Mouse (Mus musculus) embryonic facial prominence, embryonic 13.5 days (tissue): ENCODE results near the gene Cacng8. TPM values are rescaled to one million over a fixed set of nuclear protein-coding genes. Genes with fewer than 3 reads are reported as not detected.

Experiments used
- ATAC-seq: fragments of 200-750 bp; cut with Nextera tagmentation; 2 replicates; pipeline ENCODE4 v1.8.0; 2017; ENCODE audit warnings: low read depth; ENCODE audit not compliant: insufficient number of reproducible peaks, insufficient read depth, low FRiP score, low TSS enrichment
- H3K27ac ChIP-seq: fragments of 300-500 bp; sonication (generic); 2 replicates; pipeline ENCODE4 v1.5.1; 2015; ENCODE audit warnings: moderate library complexity, mild to moderate bottlenecking, inconsistent platforms
- H3K27me3 ChIP-seq: fragments of 300-500 bp; sonication (generic); 2 replicates; pipeline ENCODE4 v1.6.1; 2015; ENCODE audit warnings: mild to moderate bottlenecking, inconsistent platforms
- H3K36me3 ChIP-seq: fragments of 300-500 bp; sonication (generic); 2 replicates; pipeline ENCODE4 v1.6.1; 2015; ENCODE audit warnings: mild to moderate bottlenecking, inconsistent platforms
- H3K4me1 ChIP-seq: fragments of 300-500 bp; sonication (generic); 2 replicates; pipeline ENCODE4 v1.6.1; 2015; ENCODE audit warnings: inconsistent platforms
- H3K4me2 ChIP-seq: fragments of 300-500 bp; sonication (generic); 2 replicates; pipeline ENCODE4 v1.6.1; 2015; ENCODE audit warnings: moderate library complexity, mild to moderate bottlenecking, inconsistent platforms
- H3K4me3 ChIP-seq: fragments of 300-500 bp; sonication (generic); 2 replicates; pipeline ENCODE4 v1.5.1; 2015; ENCODE audit warnings: mild to moderate bottlenecking, inconsistent platforms
- H3K9ac ChIP-seq: fragments of 300-500 bp; sonication (generic); 2 replicates; pipeline ENCODE4 v1.6.1; 2015; ENCODE audit warnings: mild to moderate bottlenecking, inconsistent platforms
- H3K9me3 ChIP-seq: fragments of 300-500 bp; sonication (generic); 2 replicates; pipeline ENCODE4 v1.6.1; 2016; ENCODE audit warnings: inconsistent platforms
- WGBS: fragments of 180-500 bp; shearing (Covaris S2); methylation state at CpG from one replicate; pipeline ENCODE4 v1.1.7; 2015; ENCODE audit warnings: mixed read lengths; 5-methylcytosine and 5-hydroxymethylcytosine counted together
- microRNA-seq: library from miRNA; unstranded; fragments of <30 nt; microRNA quantifications from one replicate; pipeline ENCODE4, GENCODE M21; 2016
- polyA plus RNA-seq: library from polyadenylated mRNA; unstranded; fragments of >200 nt; fragmentation: Nextera tagmentation; extraction: Ambion mirVana; gene quantifications from 2 replicates; pipeline ENCODE4 v1.2.1, GENCODE M21; 2015

Cacng8 gene
- polyA plus RNA-seq, 1 experiment from 2014 or later: 5.5 TPM

GRCm38 (mm10) chr7:3453486-3454183 is 63.2 kb downstream of the Cacng8 start:
- no peak overlapping the region for H3K4me3 ChIP-seq
- peaks cover 4% of the 10 kb centered on the region; the same call in 1 of the 2 replicates for H3K27me3 ChIP-seq
- H3K4me2 ChIP-seq: no peak overlapping the region
- WGBS: 52% methylated on average over 11 of the region's 11 CpGs
- no peaks in the 10 kb centered on the region for H3K9me3 ChIP-seq
- ATAC-seq: no peak
- peaks cover 2% of the 10 kb centered on the region; the same call in 1 of the 2 replicates for H3K4me1 ChIP-seq
- H3K9ac ChIP-seq: no peak overlapping the region
- H3K36me3 ChIP-seq: no peaks in the 10 kb centered on the region
- no peak overlapping the region for H3K27ac ChIP-seq

- 83% methylated on average over 10 of the region's 10 CpGs for WGBS
- H3K36me3 ChIP-seq: no peaks in the 10 kb centered on the region
- H3K9ac ChIP-seq: no peak overlapping the region
- no peak for ATAC-seq
- H3K4me3 ChIP-seq: no peak overlapping the region
- H3K27ac ChIP-seq: 0 out of 2 replicates have a peak overlapping the region, but pooled peaks have one; percentile 16
- H3K27me3 ChIP-seq: no peaks in the 10 kb centered on the region
- no peaks in the 10 kb centered on the region for H3K9me3 ChIP-seq
- peaks cover 2% of the 10 kb centered on the region; the same call in 1 of the 2 replicates for H3K4me1 ChIP-seq
- H3K4me2 ChIP-seq: no peak overlapping the region
Observed at GRCm38 (mm10) chr7:3457111-3457840, 66.8 kb downstream of the Cacng8 start.

- Histone ChIP-seq H3K27ac (0 out of 2 replicates have a peak overlapping the region, but pooled peaks have one; percentile 16), H3K9me3 (no peaks in the 10 kb centered on the region), H3K9ac (no peak overlapping the region), H3K4me3 (no peak overlapping the region), H3K36me3 (no peaks in the 10 kb centered on the region), H3K4me1 (peaks cover 2% of the 10 kb centered on the region; the same call in 1 of the 2 replicates), H3K27me3 (no peaks in the 10 kb centered on the region), H3K4me2 (no peak overlapping the region)
- WGBS: 63% methylated on average over 9 of the region's 9 CpGs
- ATAC-seq: no peak
Observed at GRCm38 (mm10) chr7:3457841-3458217, 67.3 kb downstream of the Cacng8 start.

- Histone ChIP-seq H3K4me3 (no peak overlapping the region), H3K4me2 (no peak overlapping the region), H3K36me3 (no peaks in the 10 kb centered on the region), H3K27me3 (no peaks in the 10 kb centered on the region), H3K9ac (no peak overlapping the region), H3K4me1 (peaks cover 2% of the 10 kb centered on the region; the same call in 1 of the 2 replicates), H3K27ac (no peak overlapping the region), H3K9me3 (no peaks in the 10 kb centered on the region)
- ATAC-seq: no peak
- WGBS: 79% methylated on average over 8 of the region's 8 CpGs
Observed at GRCm38 (mm10) chr7:3460261-3460660, 69.8 kb downstream of the Cacng8 start.

- H3K9ac ChIP-seq: no peak overlapping the region
- no peaks in the 10 kb centered on the region for H3K4me1 ChIP-seq
- no peaks in the 10 kb centered on the region for H3K36me3 ChIP-seq
- 77% methylated on average over 4 of the region's 4 CpGs for WGBS
- no peak overlapping the region for H3K27ac ChIP-seq
- H3K4me2 ChIP-seq: no peak overlapping the region
- H3K4me3 ChIP-seq: no peak overlapping the region
- H3K27me3 ChIP-seq: no peaks in the 10 kb centered on the region
- ATAC-seq: no peak
- H3K9me3 ChIP-seq: no peaks in the 10 kb centered on the region
Observed at GRCm38 (mm10) chr7:3463306-3463705, 72.8 kb downstream of the Cacng8 start.

Small RNAs within 50 kb of the gene (microRNA-seq; reads per million reads assigned to microRNA genes)
- 18.5 reads per million, percentile 34 among the genes with 10 or more reads in this experiment for gene Gm23450

Other genes with a start within 250 kb of the Cacng8 start
- gene AU018091, start 221.5 kb upstream of the Cacng8 start, polyA plus RNA-seq: 0.07 and 0.35 TPM in 2 replicates
- gene Nlrp12, start 140.9 kb upstream of the Cacng8 start, polyA plus RNA-seq: not detected in 2 replicates
- gene Myadm, start 101.6 kb upstream of the Cacng8 start, polyA plus RNA-seq: 43.3 and 44.7 TPM in 2 replicates
- 0.17 TPM in 1 of 2 replicates, not detected in the other for gene Prkcg, start 101.5 kb upstream of the Cacng8 start, polyA plus RNA-seq
- gene Cacng7, start 57.7 kb upstream of the Cacng8 start, polyA plus RNA-seq: 3.3 and 3.7 TPM in 2 replicates
- gene Cacng6, start 33.5 kb downstream of the Cacng8 start, polyA plus RNA-seq: 0.46 and 0.67 TPM in 2 replicates
- not detected in 2 replicates for gene Tarm1, start 111.9 kb downstream of the Cacng8 start, polyA plus RNA-seq
- 0.33 and 0.37 TPM in 2 replicates for gene Oscar, start 225.5 kb downstream of the Cacng8 start, polyA plus RNA-seq
- 427 and 457 TPM in 2 replicates for gene Ndufa3, start 226.7 kb downstream of the Cacng8 start, polyA plus RNA-seq
- gene Tfpt, start 239.2 kb downstream of the Cacng8 start, polyA plus RNA-seq: 29.6 and 31.2 TPM in 2 replicates
- 114 and 122 TPM in 2 replicates for gene Prpf31, start 239.3 kb downstream of the Cacng8 start, polyA plus RNA-seq